Mouse (Mus musculus) T-cell, adult 66 days (primary cell): ENCODE data around the gene Dhrs3. TPM values are rescaled to one million over a fixed set of nuclear protein-coding genes. Genes with fewer than 3 reads are reported as not detected.

ENCODE experiments used
- total RNA-seq, 2 experiments: library from RNA; stranded (reverse); gene quantifications; 3 replicates in 1 of 2; 4 replicates in 1 of 2; pipeline ENCODE4 v1.2.4; 2023

The Dhrs3 gene
- 1 to 10 TPM; 2.9 to 5.1 TPM for total RNA-seq

GRCm38 (mm10) chr4:144892133-144892936 lies at the start of gene Dhrs3:
TSS of gene Dhrs3 (plus strand) at chr4:144892827.

Other genes starting within 250 kb of the Dhrs3 start
- not detected for gene Gm436, start 206.5 kb upstream of the Dhrs3 start, total RNA-seq
- not detected for gene Gm13178, start 171.4 kb upstream of the Dhrs3 start, total RNA-seq
- not detected for gene Gm438, start 106.2 kb upstream of the Dhrs3 start, total RNA-seq